Mouse (Mus musculus): ENCODE measurements around the gene Pxylp1. TPM values are rescaled to one million over a fixed set of nuclear protein-coding genes. Genes with fewer than 3 reads are reported as not detected.

The Pxylp1 gene
- polyA plus RNA-seq, 1 experiment from 2014 or later: 33.5 TPM

DNA sequence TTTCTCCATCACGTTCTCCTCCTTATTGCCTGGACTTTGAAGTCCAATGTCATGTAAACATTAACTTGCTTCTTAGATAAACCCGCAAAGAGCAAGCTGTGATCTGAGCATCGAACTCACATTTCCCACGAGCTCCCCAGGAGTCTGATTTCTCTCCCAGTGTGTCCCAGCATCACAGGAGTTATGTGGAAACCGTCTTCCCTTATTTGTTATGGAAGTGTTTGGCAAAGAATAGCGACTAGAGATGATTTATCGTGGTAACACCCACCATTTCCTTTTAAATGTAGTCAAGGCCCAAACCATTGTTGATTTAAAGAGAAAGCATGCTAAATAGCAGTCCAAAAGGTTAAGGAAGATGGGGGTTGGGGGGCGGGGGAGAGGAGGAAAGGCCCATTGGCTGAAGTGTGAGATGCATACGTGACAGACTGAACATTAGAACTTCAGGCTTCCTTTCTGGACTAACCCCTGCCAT, 106.6 kb downstream of the Pxylp1 start:
- H3K9me3 ChIP-seq (ENCODE audit: control insufficient read depth, low read length): no peaks in the 10 kb centered on the region
- ATAC-seq (ENCODE audit: insufficient read depth, low FRiP score, low TSS enrichment) (no peak), DNase-seq (ENCODE audit: low spot score) (no peak)
- H3K27ac ChIP-seq (ENCODE audit: low read depth, low read length): no peak overlapping the region
- no peaks in the 10 kb centered on the region for H3K4me1 ChIP-seq (ENCODE audit: control insufficient read depth, insufficient read depth, low read length)
- WGBS: 52% methylated on average over 9 of the region's 9 CpGs
- H3K36me3 ChIP-seq (ENCODE audit: control insufficient read depth, insufficient read depth, low read length): no peaks in the 10 kb centered on the region
- no peak overlapping the region for H3K4me3 ChIP-seq (ENCODE audit: low read depth, low read length)
- no peak overlapping the region for H3K4me2 ChIP-seq (ENCODE audit: low read depth)
- H3K9ac ChIP-seq (ENCODE audit: low read length): no peak overlapping the region
- no peaks in the 10 kb centered on the region for H3K27me3 ChIP-seq (ENCODE audit: control insufficient read depth, insufficient read depth, low read length)

DNA sequence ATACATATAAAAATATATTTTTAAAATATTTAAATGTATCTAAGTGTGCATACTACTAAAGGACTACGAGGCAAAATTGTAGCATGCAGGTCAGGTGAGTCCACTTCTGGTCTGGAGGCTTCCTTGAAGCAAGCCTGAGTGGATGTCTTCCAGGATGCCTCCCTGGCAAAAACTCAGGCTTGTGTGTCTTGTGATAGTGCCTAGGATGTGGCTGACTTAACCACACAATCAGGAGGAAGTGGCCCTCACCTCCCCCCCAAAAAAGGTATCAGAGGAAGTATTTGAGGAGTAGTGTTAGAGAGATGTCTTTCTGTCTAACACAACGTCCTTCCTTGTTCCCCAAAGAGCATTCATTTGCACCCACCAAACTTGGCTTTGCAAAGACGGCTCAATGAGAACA, 107.3 kb downstream of the Pxylp1 start:
- Histone ChIP-seq H3K4me2 (ENCODE audit: low read depth) (no peak overlapping the region), H3K36me3 (ENCODE audit: control insufficient read depth, insufficient read depth, low read length) (no peaks in the 10 kb centered on the region), H3K9me3 (ENCODE audit: control insufficient read depth, low read length) (no peaks in the 10 kb centered on the region), H3K4me3 (ENCODE audit: low read depth, low read length) (no peak overlapping the region), H3K27ac (ENCODE audit: low read depth, low read length) (no peak overlapping the region), H3K4me1 (ENCODE audit: control insufficient read depth, insufficient read depth, low read length) (no peaks in the 10 kb centered on the region), H3K9ac (ENCODE audit: low read length) (no peak overlapping the region), H3K27me3 (ENCODE audit: control insufficient read depth, insufficient read depth, low read length) (no peaks in the 10 kb centered on the region)
- ATAC-seq (ENCODE audit: insufficient read depth, low FRiP score, low TSS enrichment) (no peak), DNase-seq (ENCODE audit: low spot score) (no peak)
- 86% methylated on average over 3 of the region's 3 CpGs for WGBS

DNA sequence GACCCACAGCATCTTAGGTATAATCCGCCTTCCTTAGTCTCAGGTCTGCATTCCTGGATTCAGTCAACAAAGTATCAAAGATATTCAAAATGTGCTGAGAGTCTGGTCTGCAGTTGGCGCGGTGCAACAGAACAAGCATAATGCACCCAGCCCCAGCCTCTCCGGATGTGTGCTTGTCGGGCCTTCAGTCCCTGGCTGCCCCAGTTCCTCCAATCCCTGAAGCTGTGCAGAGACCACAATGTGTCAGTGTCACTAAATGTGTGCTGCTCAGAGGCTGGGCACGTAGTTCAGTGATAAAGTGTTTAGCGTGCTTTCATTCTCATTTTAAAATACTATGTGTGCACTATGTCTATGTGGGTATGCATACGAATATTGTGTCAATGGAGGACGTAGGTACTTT, 108.8 kb downstream of the Pxylp1 start:
- DNase-seq (ENCODE audit: low spot score): no peak
- no peaks in the 10 kb centered on the region for H3K9me3 ChIP-seq (ENCODE audit: control insufficient read depth, low read length)
- ATAC-seq (ENCODE audit: insufficient read depth, low FRiP score, low TSS enrichment): no peak
- H3K27me3 ChIP-seq (ENCODE audit: control insufficient read depth, insufficient read depth, low read length): no peaks in the 10 kb centered on the region
- H3K4me1 ChIP-seq (ENCODE audit: control insufficient read depth, insufficient read depth, low read length): no peaks in the 10 kb centered on the region
- no peaks in the 10 kb centered on the region for H3K36me3 ChIP-seq (ENCODE audit: control insufficient read depth, insufficient read depth, low read length)
- no peak overlapping the region for H3K4me3 ChIP-seq (ENCODE audit: low read depth, low read length)
- no peak overlapping the region for H3K9ac ChIP-seq (ENCODE audit: low read length)
- WGBS: 82% methylated on average over 9 of the region's 9 CpGs
- H3K4me2 ChIP-seq (ENCODE audit: low read depth): no peak overlapping the region
- H3K27ac ChIP-seq (ENCODE audit: low read depth, low read length): no peak overlapping the region

DNA sequence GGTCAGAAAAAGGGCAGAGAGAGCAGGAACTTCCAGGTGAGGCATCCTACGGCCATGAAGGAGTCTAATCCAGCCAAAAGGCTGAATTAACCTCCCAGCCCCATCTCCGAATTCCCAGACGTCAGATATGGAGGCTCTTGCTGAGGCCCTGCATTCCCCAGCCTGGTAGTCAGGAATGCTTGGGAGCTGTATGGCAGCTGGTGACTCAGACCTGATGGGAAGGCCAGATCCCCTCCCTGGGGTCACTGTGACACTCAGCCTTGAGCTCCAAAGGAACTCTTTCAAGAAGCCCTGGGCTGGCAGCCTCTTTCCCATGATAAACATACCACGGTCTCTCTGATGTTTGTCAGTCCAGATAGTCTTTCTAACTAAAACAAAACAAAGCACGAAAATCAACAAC, 109.2 kb downstream of the Pxylp1 start:
- ATAC-seq (ENCODE audit: insufficient read depth, low FRiP score, low TSS enrichment) (no peak), DNase-seq (ENCODE audit: low spot score) (no peak)
- Histone ChIP-seq H3K4me2 (ENCODE audit: low read depth) (no peak overlapping the region), H3K4me1 (ENCODE audit: control insufficient read depth, insufficient read depth, low read length) (no peaks in the 10 kb centered on the region), H3K36me3 (ENCODE audit: control insufficient read depth, insufficient read depth, low read length) (no peaks in the 10 kb centered on the region), H3K27ac (ENCODE audit: low read depth, low read length) (no peak overlapping the region), H3K4me3 (ENCODE audit: low read depth, low read length) (no peak overlapping the region), H3K9me3 (ENCODE audit: control insufficient read depth, low read length) (no peaks in the 10 kb centered on the region), H3K27me3 (ENCODE audit: control insufficient read depth, insufficient read depth, low read length) (no peaks in the 10 kb centered on the region), H3K9ac (ENCODE audit: low read length) (no peak overlapping the region)
- 57% methylated on average over 5 of the region's 5 CpGs for WGBS

DNA sequence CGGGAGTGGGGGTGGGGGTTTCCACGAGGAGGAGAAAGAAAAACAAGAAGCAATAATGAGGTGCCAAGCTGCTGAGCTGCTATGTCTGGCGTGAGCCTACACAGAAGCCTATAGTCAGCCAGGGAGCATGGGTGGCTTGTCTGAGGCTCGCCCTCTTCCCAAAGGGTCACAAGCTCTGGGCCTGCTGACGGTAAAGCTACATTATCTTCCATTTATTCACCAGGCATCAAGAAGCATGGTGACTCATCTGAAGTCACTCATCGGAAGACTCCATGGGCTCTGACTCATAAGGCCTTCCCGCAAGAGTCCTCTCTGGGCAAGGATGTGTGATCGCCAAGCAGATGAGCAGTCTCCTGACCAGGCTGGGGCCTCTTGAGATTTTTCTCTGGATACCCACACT, 110.4 kb downstream of the Pxylp1 start:
- Histone ChIP-seq H3K36me3 (ENCODE audit: control insufficient read depth, insufficient read depth, low read length) (no peaks in the 10 kb centered on the region), H3K4me2 (ENCODE audit: low read depth) (no peak overlapping the region), H3K9ac (ENCODE audit: low read length) (no peak overlapping the region), H3K4me1 (ENCODE audit: control insufficient read depth, insufficient read depth, low read length) (no peaks in the 10 kb centered on the region), H3K4me3 (ENCODE audit: low read depth, low read length) (no peak overlapping the region), H3K9me3 (ENCODE audit: control insufficient read depth, low read length) (no peaks in the 10 kb centered on the region), H3K27ac (ENCODE audit: low read depth, low read length) (no peak overlapping the region), H3K27me3 (ENCODE audit: control insufficient read depth, insufficient read depth, low read length) (no peaks in the 10 kb centered on the region)
- ATAC-seq (ENCODE audit: insufficient read depth, low FRiP score, low TSS enrichment): no peak
- DNase-seq (ENCODE audit: low spot score): no peak
- 83% methylated on average over 8 of the region's 8 CpGs for WGBS

Other genes with a start within 250 kb of the Pxylp1 start
- 12.6 and 13.1 TPM in 2 replicates for gene Zbtb38, start 139.8 kb downstream of the Pxylp1 start, polyA plus RNA-seq (2014; fragmentation: Nextera tagmentation; extraction: Ambion mirVana)
- 115 and 125 TPM in 2 replicates for gene Spsb4, start 126.2 kb upstream of the Pxylp1 start, polyA plus RNA-seq (2014; fragmentation: Nextera tagmentation; extraction: Ambion mirVana)
- 78.2 and 82.4 TPM in 2 replicates for gene Slc25a36, start 218.5 kb upstream of the Pxylp1 start, polyA plus RNA-seq (2014; fragmentation: Nextera tagmentation; extraction: Ambion mirVana)